Mouse (Mus musculus): ENCODE results near the gene Pth2. TPM values are rescaled to one million over a fixed set of nuclear protein-coding genes. Genes with fewer than 3 reads are reported as not detected.

Pth2 gene
- polyA plus RNA-seq, 1 experiment from 2014 or later = not detected

GRCm38 (mm10) chr7:45181540-45181939 is 745 bp downstream of the Pth2 start:
- peaks cover 99% of the 10 kb centered on the region for H3K27me3 ChIP-seq (ENCODE audit: control insufficient read depth, insufficient read depth, low read length)
- 5% methylated on average over 35 of the region's 35 CpGs for WGBS (ENCODE audit: insufficient replicate concordance)
- peak overlapping the region; percentile 32 for H3K4me3 ChIP-seq (ENCODE audit: low read depth, low read length)
- peaks cover 17% of the 10 kb centered on the region; the same call in 1 of the 2 replicates for H3K4me1 ChIP-seq (ENCODE audit: control insufficient read depth, insufficient read depth, low read length)
- no peak for ATAC-seq (replicated peaks; ENCODE audit: insufficient number of reproducible peaks, low FRiP score, low TSS enrichment)
- H3K27ac ChIP-seq (ENCODE audit: low read depth, low read length) = no peak overlapping the region
- H3K9me3 ChIP-seq (replicated peaks; ENCODE audit: control insufficient read depth, low read length) = no peaks in the 10 kb centered on the region
- no peak overlapping the region for H3K9ac ChIP-seq (ENCODE audit: low read depth, low read length)
- H3K4me2 ChIP-seq = peak overlapping the region; percentile 68
- no peaks in the 10 kb centered on the region for H3K36me3 ChIP-seq (ENCODE audit: control insufficient read depth, insufficient read depth, low read length)

GRCm38 (mm10) chr7:45182199-45182601 is 1.4 kb downstream of the Pth2 start:
- Histone ChIP-seq H3K4me1 (ENCODE audit: control insufficient read depth, insufficient read depth, low read length) (peaks cover 14% of the 10 kb centered on the region; the same call in 1 of the 2 replicates), H3K27me3 (ENCODE audit: control insufficient read depth, insufficient read depth, low read length) (peaks cover 98% of the 10 kb centered on the region), H3K9ac (ENCODE audit: low read depth, low read length) (no peak overlapping the region), H3K4me3 (ENCODE audit: low read depth, low read length) (peak overlapping the region; percentile 33), H3K9me3 (replicated peaks; ENCODE audit: control insufficient read depth, low read length) (no peaks in the 10 kb centered on the region), H3K27ac (ENCODE audit: low read depth, low read length) (no peak overlapping the region), H3K36me3 (ENCODE audit: control insufficient read depth, insufficient read depth, low read length) (no peaks in the 10 kb centered on the region), H3K4me2 (peak overlapping the region; percentile 68)
- under 1% methylated on average over 34 of the region's 34 CpGs for WGBS (ENCODE audit: insufficient replicate concordance)
- ATAC-seq (replicated peaks; ENCODE audit: insufficient number of reproducible peaks, low FRiP score, low TSS enrichment) = peak; percentile 77

- Histone ChIP-seq H3K4me3 (ENCODE audit: low read depth, low read length) (peak overlapping the region; percentile 33), H3K9me3 (replicated peaks; ENCODE audit: control insufficient read depth, low read length) (no peaks in the 10 kb centered on the region), H3K4me2 (peak overlapping the region; percentile 68), H3K4me1 (ENCODE audit: control insufficient read depth, insufficient read depth, low read length) (peaks cover 14% of the 10 kb centered on the region; the same call in 1 of the 2 replicates), H3K9ac (ENCODE audit: low read depth, low read length) (no peak overlapping the region), H3K27ac (ENCODE audit: low read depth, low read length) (no peak overlapping the region), H3K27me3 (ENCODE audit: control insufficient read depth, insufficient read depth, low read length) (peaks cover 96% of the 10 kb centered on the region), H3K36me3 (ENCODE audit: control insufficient read depth, insufficient read depth, low read length) (no peaks in the 10 kb centered on the region)
- ATAC-seq (replicated peaks; ENCODE audit: insufficient number of reproducible peaks, low FRiP score, low TSS enrichment) = no peak
- 16% methylated on average over 11 of the region's 11 CpGs for WGBS (ENCODE audit: insufficient replicate concordance)
Observed at GRCm38 (mm10) chr7:45182606-45183005, 1.8 kb downstream of the Pth2 start.

- peaks cover 90% of the 10 kb centered on the region for H3K27me3 ChIP-seq (ENCODE audit: control insufficient read depth, insufficient read depth, low read length)
- WGBS (ENCODE audit: insufficient replicate concordance) = 59% methylated on average over 7 of the region's 7 CpGs
- peaks cover 14% of the 10 kb centered on the region; the same call in 1 of the 2 replicates for H3K4me1 ChIP-seq (ENCODE audit: control insufficient read depth, insufficient read depth, low read length)
- H3K36me3 ChIP-seq (ENCODE audit: control insufficient read depth, insufficient read depth, low read length) = no peaks in the 10 kb centered on the region
- no peak overlapping the region for H3K9ac ChIP-seq (ENCODE audit: low read depth, low read length)
- H3K4me2 ChIP-seq = no peak overlapping the region
- no peak overlapping the region for H3K4me3 ChIP-seq (ENCODE audit: low read depth, low read length)
- H3K27ac ChIP-seq (ENCODE audit: low read depth, low read length) = no peak overlapping the region
- no peaks in the 10 kb centered on the region for H3K9me3 ChIP-seq (replicated peaks; ENCODE audit: control insufficient read depth, low read length)
- ATAC-seq (replicated peaks; ENCODE audit: insufficient number of reproducible peaks, low FRiP score, low TSS enrichment) = no peak
Observed at GRCm38 (mm10) chr7:45183672-45184071, 2.9 kb downstream of the Pth2 start.

- Histone ChIP-seq H3K36me3 (ENCODE audit: control insufficient read depth, insufficient read depth, low read length) (no peaks in the 10 kb centered on the region), H3K4me1 (ENCODE audit: control insufficient read depth, insufficient read depth, low read length) (peaks cover 12% of the 10 kb centered on the region; the same call in 1 of the 2 replicates), H3K4me2 (no peak overlapping the region), H3K27me3 (ENCODE audit: control insufficient read depth, insufficient read depth, low read length) (peaks cover 81% of the 10 kb centered on the region), H3K27ac (ENCODE audit: low read depth, low read length) (no peak overlapping the region), H3K9ac (ENCODE audit: low read depth, low read length) (no peak overlapping the region), H3K4me3 (ENCODE audit: low read depth, low read length) (no peak overlapping the region), H3K9me3 (replicated peaks; ENCODE audit: control insufficient read depth, low read length) (no peaks in the 10 kb centered on the region)
- no peak for ATAC-seq (replicated peaks; ENCODE audit: insufficient number of reproducible peaks, low FRiP score, low TSS enrichment)
- 72% methylated on average over 7 of the region's 7 CpGs for whole genome bisulfite sequencing (ENCODE audit: insufficient replicate concordance)
Observed at GRCm38 (mm10) chr7:45185921-45186320, 5.1 kb downstream of the Pth2 start.

GRCm38 (mm10) chr7:45189600-45189999 is 8.8 kb downstream of the Pth2 start:
- Histone ChIP-seq H3K36me3 (ENCODE audit: control insufficient read depth, insufficient read depth, low read length) (no peaks in the 10 kb centered on the region), H3K4me1 (ENCODE audit: control insufficient read depth, insufficient read depth, low read length) (0 out of 2 replicates have a peak, but pooled peaks cover 7% of the 10 kb centered on the region), H3K4me3 (ENCODE audit: low read depth, low read length) (no peak overlapping the region), H3K27ac (ENCODE audit: low read depth, low read length) (no peak overlapping the region), H3K27me3 (ENCODE audit: control insufficient read depth, insufficient read depth, low read length) (peaks cover 56% of the 10 kb centered on the region), H3K9ac (ENCODE audit: low read depth, low read length) (no peak overlapping the region), H3K4me2 (no peak overlapping the region), H3K9me3 (replicated peaks; ENCODE audit: control insufficient read depth, low read length) (no peaks in the 10 kb centered on the region)
- 47% methylated on average over 16 of the region's 16 CpGs for whole genome bisulfite sequencing (ENCODE audit: insufficient replicate concordance)
- no peak for ATAC-seq (replicated peaks; ENCODE audit: insufficient number of reproducible peaks, low FRiP score, low TSS enrichment)

GRCm38 (mm10) chr7:45190186-45190585 is 9.4 kb downstream of the Pth2 start:
- Histone ChIP-seq H3K27ac (ENCODE audit: low read depth, low read length) (no peak overlapping the region), H3K27me3 (ENCODE audit: control insufficient read depth, insufficient read depth, low read length) (peaks cover 50% of the 10 kb centered on the region), H3K36me3 (ENCODE audit: control insufficient read depth, insufficient read depth, low read length) (no peaks in the 10 kb centered on the region), H3K9ac (ENCODE audit: low read depth, low read length) (no peak overlapping the region), H3K9me3 (replicated peaks; ENCODE audit: control insufficient read depth, low read length) (no peaks in the 10 kb centered on the region), H3K4me1 (ENCODE audit: control insufficient read depth, insufficient read depth, low read length) (peaks cover 10% of the 10 kb centered on the region; the same call in 1 of the 2 replicates), H3K4me2 (no peak overlapping the region), H3K4me3 (ENCODE audit: low read depth, low read length) (no peak overlapping the region)
- 88% methylated on average over 6 of the region's 6 CpGs for WGBS (ENCODE audit: insufficient replicate concordance)
- ATAC-seq (replicated peaks; ENCODE audit: insufficient number of reproducible peaks, low FRiP score, low TSS enrichment) = no peak

GRCm38 (mm10) chr7:45191161-45191560 is 10.4 kb downstream of the Pth2 start:
- Histone ChIP-seq H3K9me3 (replicated peaks; ENCODE audit: control insufficient read depth, low read length) (no peaks in the 10 kb centered on the region), H3K27me3 (ENCODE audit: control insufficient read depth, insufficient read depth, low read length) (peaks cover 40% of the 10 kb centered on the region), H3K27ac (ENCODE audit: low read depth, low read length) (no peak overlapping the region), H3K36me3 (ENCODE audit: control insufficient read depth, insufficient read depth, low read length) (no peaks in the 10 kb centered on the region), H3K9ac (ENCODE audit: low read depth, low read length) (no peak overlapping the region), H3K4me2 (no peak overlapping the region), H3K4me1 (ENCODE audit: control insufficient read depth, insufficient read depth, low read length) (peaks cover 13% of the 10 kb centered on the region), H3K4me3 (ENCODE audit: low read depth, low read length) (no peak overlapping the region)
- ATAC-seq (replicated peaks; ENCODE audit: insufficient number of reproducible peaks, low FRiP score, low TSS enrichment) = no peak
- WGBS (ENCODE audit: insufficient replicate concordance) = 55% methylated on average over 2 of the region's 2 CpGs

- no peaks in the 10 kb centered on the region for H3K9me3 ChIP-seq (replicated peaks; ENCODE audit: control insufficient read depth, low read length)
- H3K27me3 ChIP-seq (ENCODE audit: control insufficient read depth, insufficient read depth, low read length) = peaks cover 36% of the 10 kb centered on the region
- peaks cover 13% of the 10 kb centered on the region for H3K4me1 ChIP-seq (ENCODE audit: control insufficient read depth, insufficient read depth, low read length)
- H3K36me3 ChIP-seq (ENCODE audit: control insufficient read depth, insufficient read depth, low read length) = no peaks in the 10 kb centered on the region
- WGBS (ENCODE audit: insufficient replicate concordance) = 9% methylated on average over 8 of the region's 8 CpGs
- no peak overlapping the region for H3K4me2 ChIP-seq
- no peak for ATAC-seq (replicated peaks; ENCODE audit: insufficient number of reproducible peaks, low FRiP score, low TSS enrichment)
- H3K4me3 ChIP-seq (ENCODE audit: low read depth, low read length) = no peak overlapping the region
- H3K27ac ChIP-seq (ENCODE audit: low read depth, low read length) = no peak overlapping the region
- H3K9ac ChIP-seq (ENCODE audit: low read depth, low read length) = no peak overlapping the region
Observed at GRCm38 (mm10) chr7:45191803-45192363, 11.1 kb downstream of the Pth2 start.
